Mouse (Mus musculus) regulatory T cell (primary cell): ENCODE measurements around the gene Dapk2.

Experiments
- in situ Hi-C: fragments of 300-600 bp; cut with MboI, MseI; formaldehyde crosslinking; loops from one replicate; pipeline ENCODE4 v1.15.1; 2025; ENCODE audit warnings: high pct_unique_total_duplicates

Gene Dapk2

GRCm38 (mm10) chr9:66142265-66142664, 15.8 kb upstream of the Dapk2 start:
- in situ Hi-C loops: no loop called here

DNA sequence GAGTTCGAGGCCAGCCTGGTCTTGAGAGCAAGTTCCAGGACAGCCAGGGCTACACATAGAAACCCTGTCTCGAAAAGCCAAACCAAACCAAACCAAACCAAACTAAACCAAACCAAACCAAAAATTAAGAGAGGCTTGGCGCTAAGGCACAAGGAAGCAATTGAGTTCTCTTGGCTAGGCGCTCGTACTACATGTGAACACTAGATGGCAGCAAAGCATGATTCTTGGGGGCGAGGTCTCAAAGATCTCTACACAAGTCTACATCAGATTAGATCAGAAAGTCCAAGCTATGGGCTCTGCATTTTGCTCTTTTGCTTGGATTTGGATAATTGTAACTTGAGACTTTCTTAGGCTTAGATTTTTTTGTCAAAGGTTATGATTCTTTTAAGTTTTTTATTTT, 13.8 kb upstream of the Dapk2 start:
- in situ Hi-C loops: no loop called here

- in situ Hi-C loops: no loop called here
Observed at GRCm38 (mm10) chr9:66146141-66146540, 11.9 kb upstream of the Dapk2 start.

DNA sequence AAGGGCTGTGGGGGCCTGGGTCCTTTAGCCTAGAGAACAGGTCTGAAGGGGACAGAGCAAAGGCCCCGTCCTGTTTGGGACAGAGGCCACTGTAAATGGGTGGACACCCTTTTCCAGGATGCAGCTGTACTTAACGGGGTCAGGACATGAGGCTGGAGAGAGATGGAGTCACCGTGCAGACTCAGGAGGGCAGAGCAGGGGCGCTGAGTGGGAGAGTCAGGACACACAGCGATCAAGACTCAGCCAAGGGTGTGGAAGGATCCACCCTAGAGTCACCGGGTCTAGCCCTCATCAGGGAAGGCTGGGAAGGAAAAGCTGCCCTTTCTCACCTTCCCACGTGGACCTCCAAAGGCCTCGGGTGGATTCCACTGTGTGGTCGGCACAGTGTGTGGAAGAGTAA, 6.0 kb upstream of the Dapk2 start:
- in situ Hi-C loops: no loop called here

DNA sequence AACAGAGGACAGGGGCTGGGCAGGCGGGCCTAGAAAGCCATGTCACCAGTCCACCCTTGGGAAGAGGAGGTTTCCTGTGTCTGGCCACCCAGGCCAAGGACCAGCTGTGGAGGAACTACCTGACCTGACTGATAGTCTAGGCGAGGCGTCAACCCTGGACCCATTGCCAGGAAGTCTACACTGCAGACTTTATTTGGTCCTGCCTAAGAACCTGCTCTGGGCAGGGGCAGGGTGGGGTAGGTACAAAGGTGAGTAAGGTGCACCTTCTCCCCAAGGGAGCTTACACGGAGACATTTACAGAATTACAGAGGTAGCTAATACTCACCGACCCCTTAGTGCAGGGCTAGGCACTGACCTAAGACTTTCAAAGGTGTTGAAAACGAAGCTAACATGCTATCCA, 4.4 kb upstream of the Dapk2 start:
- in situ Hi-C loops: no loop called here

DNA sequence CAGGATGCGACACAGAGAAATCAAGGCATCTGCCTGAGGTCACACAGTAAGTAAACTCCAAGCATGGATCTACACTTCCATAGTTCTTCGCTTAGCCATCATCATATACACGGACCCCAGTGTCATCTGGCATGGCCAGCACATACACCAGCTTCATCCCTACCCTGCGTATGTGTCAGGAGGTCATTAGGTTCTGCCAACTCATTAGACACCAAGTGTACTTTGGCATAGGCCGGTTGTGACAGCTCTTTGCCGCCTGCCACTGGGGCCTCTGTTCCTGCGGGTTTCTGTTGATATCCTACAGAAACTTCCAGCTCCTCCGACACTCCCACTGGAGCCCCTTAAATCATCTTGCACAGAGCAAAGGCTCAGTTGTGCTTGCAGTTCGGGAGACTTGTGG, 4.0 kb upstream of the Dapk2 start:
- in situ Hi-C loops: no loop called here

- in situ Hi-C loops: no loop called here
Observed at GRCm38 (mm10) chr9:66155534-66155933, 2.5 kb upstream of the Dapk2 start.

- in situ Hi-C loops: no loop called here
Observed at GRCm38 (mm10) chr9:66158885-66159430, 935 bp downstream of the Dapk2 start.

DNA sequence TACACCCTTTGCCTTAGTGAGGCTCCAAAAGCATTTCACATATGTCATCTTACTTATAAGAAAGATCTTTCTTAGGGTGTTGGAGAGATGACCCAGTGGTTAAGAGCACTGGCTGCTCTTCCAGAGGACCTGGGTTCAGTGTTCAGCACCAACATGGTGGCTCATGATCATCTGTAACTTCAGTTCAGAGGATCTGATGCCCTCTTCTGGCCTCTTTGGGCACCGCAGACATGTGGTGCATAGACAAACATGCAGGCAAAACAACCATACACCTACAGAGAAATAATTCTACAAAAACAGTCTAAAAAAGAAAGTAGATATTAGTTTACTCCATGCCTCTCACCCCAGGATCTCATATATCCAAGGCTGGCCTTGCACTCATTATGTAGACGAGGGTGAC, 2.1 kb downstream of the Dapk2 start:
- in situ Hi-C loops: no loop called here

- in situ Hi-C loops: no loop called here
Observed at GRCm38 (mm10) chr9:66162995-66163394, 5.0 kb downstream of the Dapk2 start.

- in situ Hi-C loops: no loop called here
Observed at GRCm38 (mm10) chr9:66167222-66167621, 9.2 kb downstream of the Dapk2 start.

DNA sequence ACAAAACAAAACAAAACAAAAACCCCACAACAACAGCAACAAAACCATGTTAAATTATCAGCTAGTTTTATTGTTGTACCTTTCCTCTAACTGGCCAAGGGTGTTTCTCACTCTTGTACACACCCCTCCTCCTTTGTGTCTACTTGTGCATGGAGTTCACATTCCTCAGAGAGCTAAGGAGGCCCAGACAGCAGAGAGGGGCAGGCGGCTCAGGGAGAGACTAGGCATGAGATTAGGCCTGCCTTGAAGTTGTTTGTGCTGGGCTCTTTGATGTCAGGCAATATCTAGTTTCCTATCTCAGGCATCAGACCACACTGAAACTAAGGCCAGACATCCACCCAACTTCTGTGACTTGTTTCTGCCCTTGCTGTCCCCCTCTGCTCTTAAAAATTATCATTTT, 10.2 kb downstream of the Dapk2 start:
- in situ Hi-C loops: no loop called here

DNA sequence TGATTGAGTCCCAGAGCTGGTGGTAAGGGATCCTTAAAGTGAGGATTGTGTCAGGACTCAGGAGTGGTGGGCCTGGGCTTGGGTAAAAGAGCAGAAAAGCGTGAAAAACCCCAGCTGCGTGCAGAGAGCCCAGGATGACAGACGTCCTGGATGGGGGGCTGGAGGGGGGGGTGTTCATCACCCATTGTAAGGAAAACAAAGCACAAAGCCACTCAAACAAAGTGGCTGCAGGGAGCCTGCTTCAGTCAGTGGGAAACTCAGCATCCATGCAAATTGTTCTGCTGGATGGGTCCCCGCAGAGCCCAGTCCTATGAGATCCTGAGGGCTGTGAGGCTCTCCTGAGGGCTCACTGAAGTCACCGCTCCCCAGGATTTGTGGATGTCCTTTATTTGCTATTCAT, 12.5 kb downstream of the Dapk2 start:
- in situ Hi-C loops: no loop called here

DNA sequence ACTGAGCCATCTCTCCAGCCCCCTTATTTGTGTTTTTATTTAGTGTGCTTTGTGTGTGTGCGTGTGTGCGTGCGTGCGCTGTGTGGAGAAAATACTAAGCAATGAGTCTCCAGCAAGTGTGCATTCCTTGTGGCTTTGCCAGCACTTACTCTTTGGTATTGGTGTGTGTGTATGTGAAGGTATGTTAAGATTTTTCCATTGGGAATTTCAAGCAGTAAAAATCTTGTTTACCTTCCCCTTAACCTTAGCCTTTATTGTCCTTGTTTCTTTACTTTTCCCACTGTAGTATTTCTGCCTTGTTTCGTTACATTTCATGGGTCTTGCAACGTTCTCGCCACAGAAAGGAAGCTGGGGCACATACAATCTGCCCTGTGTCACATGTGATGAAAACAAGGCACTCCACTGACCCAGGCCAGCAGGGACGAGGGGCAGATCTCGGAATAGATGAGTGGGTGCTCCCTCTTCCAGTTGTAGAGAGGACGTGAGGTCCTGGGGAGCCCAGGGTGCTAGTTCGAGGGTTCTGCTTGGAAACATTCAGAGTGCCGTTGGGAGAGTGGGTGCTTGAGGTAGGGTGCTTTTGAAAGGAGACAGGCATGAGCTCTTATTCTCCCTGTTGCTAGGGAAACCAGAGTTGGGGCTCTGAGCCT, 13.4 kb downstream of the Dapk2 start:
- in situ Hi-C loops: no loop called here

DNA sequence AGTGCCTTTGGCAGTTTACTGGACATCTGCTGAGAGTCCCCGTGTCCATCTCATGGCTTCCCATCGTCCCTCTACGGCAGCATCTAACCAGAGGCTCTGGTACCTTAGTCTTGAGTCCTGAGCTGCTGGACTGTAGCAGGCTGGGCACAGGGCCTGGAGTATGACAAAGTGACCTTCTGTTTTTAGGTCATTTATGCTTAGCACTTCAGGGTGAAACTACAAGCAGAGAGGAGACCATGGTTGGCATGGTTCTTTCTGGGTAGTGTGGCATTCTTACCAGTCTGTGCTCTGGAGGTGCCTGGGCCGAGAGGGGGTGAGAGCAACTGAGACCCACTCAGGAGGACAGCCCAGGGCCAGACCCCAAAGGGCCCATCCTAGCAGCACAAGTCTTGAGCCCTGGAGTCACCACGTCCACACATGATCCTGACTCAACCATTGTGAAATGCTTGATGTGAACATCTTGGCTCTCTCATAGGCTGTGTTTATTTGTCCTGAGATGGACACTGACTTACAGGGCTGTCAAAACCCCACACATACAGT, 15.4 kb downstream of the Dapk2 start:
- in situ Hi-C loops: no loop called here

DNA sequence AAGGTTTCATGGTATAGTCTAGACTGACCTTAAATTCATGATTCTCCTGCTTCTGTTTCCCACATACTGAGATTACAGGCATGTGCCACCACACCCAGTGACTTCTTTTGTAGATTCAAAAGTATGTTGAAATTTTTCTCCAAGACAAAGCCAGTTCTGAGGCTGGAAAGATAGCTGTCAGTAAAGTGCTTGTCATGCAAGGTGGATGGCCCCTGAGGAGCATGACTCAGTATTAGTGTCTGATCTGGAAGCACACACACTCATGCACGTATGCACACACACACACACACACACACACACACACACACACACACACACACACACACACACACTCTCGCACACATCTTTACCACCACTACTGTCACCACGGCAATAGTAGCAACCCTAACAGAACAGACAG, 17.0 kb downstream of the Dapk2 start:
- in situ Hi-C loops: no loop called here

GRCm38 (mm10) chr9:66177975-66178374, 20.0 kb downstream of the Dapk2 start:
- in situ Hi-C loops: no loop called here

DNA sequence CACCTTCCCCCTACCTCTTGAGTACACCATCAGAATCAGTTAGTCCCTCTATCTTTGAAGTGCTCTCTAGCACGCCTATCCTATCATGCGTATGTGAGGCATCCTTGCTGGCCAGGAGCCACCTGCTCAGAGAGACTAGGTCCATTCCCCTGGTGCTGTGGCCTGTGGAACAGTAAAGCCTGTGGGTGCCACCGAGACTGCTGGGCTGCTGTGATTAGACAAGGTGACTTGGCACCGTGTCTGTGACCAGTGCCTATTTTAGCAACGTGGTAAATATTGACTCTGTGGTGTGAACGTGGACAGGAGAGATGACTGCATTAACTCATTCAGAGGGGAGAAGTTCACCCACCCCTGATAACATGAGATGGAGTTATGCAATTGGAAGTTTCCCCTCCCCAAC, 21.8 kb downstream of the Dapk2 start:
- in situ Hi-C loops: no loop called here

DNA sequence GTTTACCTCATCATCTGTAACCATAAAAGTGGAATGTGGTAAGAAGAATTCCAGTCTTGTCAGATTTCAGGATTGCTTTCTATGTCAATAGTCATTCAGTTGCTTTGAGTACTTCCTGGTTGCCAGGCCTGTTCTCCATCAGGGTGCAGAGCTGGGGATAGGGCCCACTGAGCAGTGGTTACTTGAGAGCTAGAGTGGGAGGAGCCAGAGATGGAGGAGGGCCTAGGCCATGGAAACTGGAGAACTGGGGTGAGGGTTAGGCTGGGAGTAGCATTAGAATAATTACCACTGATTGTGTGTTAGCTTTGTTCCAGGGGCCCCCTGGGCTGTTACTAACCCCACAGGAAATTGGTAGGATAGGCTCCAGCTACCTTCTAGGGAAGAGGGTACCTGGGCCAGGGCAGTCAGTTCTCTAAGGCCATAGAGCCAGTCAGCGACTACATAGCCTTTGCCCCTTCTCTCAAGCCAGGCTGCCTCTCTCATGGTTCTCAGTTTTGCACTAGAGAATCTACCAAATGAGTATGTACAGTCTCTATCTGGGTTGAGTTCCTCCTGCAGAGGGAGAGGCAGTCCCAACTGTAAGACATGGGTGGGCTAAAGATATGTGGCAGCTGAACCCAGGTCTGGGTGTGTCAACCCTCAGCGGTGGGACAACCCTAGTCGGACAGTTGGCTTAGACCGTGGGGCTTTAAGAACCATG, 23.3 kb downstream of the Dapk2 start:
- in situ Hi-C loops: no loop called here

DNA sequence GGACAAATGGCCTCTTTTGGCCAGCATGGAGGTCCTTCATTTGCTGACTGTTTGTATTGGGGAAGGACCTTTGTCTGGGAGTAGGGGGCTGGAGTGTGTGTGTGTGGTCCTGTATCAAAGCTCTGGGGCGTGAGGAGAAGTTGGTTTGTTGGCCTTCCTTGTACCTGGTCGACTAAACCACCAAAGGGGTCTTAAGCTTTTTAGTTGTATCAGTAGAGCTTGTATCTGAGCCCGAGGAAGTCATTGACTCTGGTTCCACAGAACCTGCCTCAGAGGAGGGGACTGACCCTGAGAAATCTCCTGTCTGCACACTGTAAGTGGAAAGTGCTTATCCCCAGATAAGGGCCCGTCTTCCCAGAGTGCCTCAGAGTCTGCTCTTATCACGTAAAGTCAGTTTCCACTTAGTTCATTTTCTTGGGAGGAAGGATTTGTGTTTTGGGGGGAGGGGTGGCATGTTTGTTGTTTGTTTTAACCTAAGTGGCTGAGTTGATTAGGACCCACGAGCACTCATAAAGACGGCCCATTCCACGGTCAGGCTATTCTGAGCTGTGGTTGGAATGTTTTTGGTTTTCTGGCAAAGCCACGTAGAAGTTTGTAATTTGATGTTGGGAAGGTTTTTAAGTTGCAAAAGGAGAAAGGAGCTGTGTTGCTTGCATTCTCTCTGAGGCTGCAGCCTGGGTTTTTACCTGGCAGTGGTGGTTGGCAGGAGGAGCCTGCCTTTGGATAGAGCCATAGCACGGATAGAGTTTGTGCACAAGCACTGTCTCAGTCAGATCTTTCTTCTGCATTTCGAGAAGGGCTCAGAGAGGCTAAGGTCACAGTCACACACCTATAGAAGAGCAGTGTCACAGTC, 24.0 kb downstream of the Dapk2 start:
- in situ Hi-C loops: no loop called here

DNA sequence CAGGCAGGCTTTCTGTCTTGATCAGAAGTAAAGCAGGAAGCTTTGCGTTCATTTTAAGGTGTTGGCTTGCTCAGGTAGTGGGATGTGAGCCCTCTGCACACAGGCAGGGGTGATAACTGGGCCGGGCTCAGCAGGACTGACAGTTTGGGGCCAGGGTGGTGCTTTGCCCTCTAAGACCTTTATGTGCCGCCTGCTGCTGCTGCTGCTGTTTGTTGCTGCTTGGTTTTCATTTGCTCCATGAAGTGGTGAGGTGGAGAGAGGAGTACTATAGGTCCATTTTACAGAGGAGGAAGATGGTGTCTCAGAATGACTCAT, 24.6 kb downstream of the Dapk2 start:
- in situ Hi-C loops: no loop called here

DNA sequence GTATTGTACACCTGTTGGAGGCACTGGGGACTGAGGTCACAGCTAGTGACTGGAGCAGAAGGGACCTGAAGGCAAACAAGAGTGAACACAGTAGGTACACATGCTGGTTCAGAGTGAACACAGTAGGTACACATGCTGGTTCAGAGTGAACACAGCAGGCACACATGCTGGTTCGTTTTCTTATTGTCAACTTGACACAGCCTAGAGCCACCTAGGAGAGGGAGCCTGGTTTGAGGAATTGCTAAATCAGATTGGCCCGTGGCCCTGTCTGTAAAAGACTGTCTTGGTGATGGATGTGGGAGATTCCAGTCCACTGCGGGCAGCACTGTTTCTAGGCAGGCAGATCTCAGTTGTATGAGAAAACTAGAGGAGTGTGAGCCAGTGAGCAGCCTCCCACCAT, 25.0 kb downstream of the Dapk2 start:
- in situ Hi-C loops: no loop called here
